Mouse (Mus musculus) brain, embryonic 18.5 days (tissue): ENCODE measurements around the gene Gys2.
"Not testable (repeated sequence)": the region's sequence is repeated elsewhere in the genome, so short reads cannot be mapped to it uniquely, and the experiment has no call there.

Source experiments
- DNase-seq: peaks from one replicate; pipeline ENCODE4 v3.0.0-alpha.2; 2012; ENCODE audit warnings: low read depth, low spot score

Gys2 gene

DNA sequence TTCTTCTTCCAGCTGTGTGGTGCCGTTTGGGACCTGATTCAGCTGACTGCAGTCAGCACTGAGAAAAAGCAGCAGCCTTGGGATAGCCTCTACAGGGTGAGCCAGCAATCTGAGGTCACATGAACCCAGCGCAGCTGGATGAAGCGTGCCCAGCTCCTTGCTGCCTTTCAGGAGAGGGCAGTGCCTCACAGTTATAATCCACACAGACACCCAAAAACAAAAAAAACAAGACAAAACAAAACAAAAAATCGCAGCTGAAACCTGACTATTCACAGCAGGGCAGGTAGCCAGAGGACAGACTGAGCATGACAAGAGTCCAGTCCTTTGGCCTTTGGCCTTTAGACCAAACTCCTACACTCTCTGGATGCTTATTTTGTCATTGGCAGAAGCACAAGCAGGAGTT lies at the start of gene Gys2:
Gys2 (minus strand) TSS at position 309 of the 403 bp plus-strand sequence.
- no peak for DNase-seq

DNA sequence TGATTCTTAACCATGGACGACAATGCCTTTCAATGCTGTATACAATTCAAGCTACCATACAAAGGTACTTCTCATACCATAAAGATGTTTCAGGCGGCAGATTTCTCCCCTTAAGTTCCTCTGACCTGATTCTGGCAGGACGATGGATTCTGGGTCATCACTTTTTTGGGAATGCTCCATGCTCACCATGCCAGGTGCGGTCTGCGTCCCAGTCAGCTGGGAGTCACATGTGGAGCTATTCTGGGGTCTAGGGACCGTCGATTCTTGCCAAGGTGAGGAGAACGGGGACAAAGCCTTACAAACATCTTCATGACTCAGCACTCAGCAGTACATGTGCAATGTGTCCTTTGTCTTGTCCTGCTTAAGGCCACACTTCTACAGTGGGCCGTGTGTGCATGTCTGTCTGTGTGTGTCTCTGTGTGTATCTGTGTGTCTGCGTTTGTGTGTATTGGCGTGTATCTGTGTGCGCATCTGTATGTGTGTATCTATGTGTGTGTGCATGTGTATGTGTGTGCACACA lies 48.7 kb upstream of the Gys2 start:
- no peak for DNase-seq

- DNase-seq = no peak
These were observed 46.2 kb upstream of the Gys2 start for GRCm38 (mm10) chr6:142519110-142519509.

GRCm38 (mm10) chr6:142515379-142515778 lies 42.5 kb upstream of the Gys2 start:
- DNase-seq = not testable (repeated sequence)

DNA sequence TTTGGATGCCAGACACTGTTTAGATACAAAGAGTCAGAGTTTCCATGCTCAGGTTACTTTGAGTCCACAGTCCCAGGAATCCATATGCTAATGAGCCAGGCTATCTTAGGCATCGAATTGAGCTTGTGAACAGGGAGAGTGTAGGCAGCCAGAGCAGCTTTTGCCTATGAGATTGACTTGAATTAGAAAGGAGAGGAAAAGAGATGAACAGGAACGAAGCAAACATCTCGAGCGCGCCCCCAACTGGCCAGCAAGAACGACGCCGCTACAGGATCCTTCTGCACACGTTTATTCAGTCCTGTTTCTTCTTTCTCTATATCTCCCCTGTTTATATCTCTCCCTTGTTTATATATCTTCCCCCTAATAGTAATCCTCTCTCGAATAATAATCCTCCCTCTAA lies 42.0 kb upstream of the Gys2 start:
- no peak for DNase-seq

DNA sequence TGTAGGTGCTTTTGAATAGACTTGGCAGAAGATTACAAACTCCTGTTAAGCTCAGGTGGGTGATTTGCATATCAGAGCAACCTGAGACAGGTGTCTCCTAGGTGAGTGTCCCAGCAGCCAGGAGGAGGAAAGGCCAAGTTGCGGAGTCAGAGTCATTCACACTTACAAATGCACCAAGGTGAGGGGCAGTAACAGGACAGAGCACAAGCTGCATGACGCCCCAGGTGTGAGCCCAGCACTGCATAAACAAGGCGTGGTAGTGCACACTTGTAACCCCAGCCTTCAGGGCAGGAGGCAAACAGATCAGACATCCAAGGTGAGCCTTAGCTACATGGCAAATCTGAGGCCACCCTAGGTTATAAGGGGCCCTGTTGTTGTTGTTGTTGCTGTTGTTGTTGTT lies 40.0 kb upstream of the Gys2 start:
- DNase-seq = no peak

DNA sequence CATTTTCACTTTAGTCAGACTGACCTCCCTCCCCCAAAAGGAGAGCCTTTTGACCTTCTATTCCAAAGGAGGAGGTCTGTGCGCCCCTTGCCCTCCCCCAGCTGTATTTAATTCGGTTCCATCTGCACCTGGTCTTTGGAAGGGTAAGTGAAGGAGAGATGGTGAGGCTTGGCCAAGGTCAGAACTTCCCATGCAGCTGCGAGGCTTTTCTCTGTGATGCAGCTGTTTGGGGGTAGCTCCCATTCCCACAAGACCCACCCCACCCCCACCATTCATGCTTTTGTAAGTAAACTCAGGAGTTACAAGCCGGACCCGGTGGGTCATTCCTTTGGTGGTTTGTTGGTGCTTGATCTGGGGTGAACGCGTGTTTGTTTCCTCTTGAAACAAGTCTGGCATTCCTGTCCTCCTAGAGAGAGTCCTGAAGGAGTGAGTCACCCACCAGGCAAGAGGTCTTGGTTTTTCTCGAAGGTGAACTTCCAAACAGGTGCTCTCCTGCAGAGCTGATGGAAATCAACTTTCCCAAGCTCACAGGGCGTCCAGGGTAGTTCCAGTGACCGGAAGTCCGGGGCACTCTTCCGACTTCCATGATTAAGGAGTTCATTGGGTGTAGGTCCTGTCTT lies 38.7 kb upstream of the Gys2 start:
- DNase-seq = no peak

GRCm38 (mm10) chr6:142508663-142509062 lies 35.8 kb upstream of the Gys2 start:
- no peak for DNase-seq

GRCm38 (mm10) chr6:142507785-142508162 lies 34.9 kb upstream of the Gys2 start, which contains the start of gene Ldhb:
Gene Ldhb, minus strand, starts transcription at chr6:142507957.
- DNase-seq = peak; percentile 80

GRCm38 (mm10) chr6:142507033-142507784 lies 34.3 kb upstream of the Gys2 start:
- DNase-seq = no peak

GRCm38 (mm10) chr6:142506338-142507032 lies 33.6 kb upstream of the Gys2 start:
- no peak for DNase-seq

GRCm38 (mm10) chr6:142503601-142504000 lies 30.7 kb upstream of the Gys2 start:
- no peak for DNase-seq

GRCm38 (mm10) chr6:142502519-142503125 lies 29.7 kb upstream of the Gys2 start:
- no peak for DNase-seq

DNA sequence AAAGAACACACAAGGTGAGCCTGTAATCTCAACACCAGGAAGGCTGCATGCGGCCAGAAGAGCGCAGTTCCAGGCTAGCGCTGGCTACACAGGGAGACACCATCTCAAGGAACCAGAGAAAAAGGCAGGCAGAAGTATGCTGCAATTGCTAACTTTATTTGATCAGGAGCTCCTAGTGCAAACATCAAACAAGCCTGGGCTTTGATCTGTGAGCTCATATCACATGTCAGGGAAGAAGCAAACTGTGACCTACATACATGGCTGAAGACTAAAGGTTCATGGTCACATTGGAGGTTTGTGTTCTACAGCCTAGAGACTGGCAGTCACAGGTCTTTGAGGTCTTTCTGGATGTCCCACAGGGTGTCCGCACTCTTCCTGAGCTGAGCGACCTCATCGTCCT lies 17.2 kb upstream of the Gys2 start:
- not testable (repeated sequence) for DNase-seq

DNA sequence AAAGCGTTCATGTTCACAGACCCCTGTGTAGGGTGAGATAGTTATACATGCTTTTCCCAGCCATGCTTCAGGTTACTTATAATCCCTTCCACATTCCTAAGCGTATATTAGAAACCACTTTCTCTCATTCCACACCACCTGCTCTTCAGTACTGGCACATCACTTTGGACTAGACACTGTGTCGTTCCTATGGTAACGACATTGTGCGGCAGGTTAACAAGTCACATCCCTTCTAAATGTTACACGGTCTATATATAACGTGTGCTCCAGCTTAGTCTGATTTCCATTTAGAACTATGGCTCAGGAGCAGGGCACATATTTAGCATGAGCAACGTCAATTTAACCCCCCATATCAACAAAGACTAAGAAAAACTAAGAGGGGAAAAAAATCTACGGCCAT lies 14.7 kb upstream of the Gys2 start:
- DNase-seq = no peak

DNA sequence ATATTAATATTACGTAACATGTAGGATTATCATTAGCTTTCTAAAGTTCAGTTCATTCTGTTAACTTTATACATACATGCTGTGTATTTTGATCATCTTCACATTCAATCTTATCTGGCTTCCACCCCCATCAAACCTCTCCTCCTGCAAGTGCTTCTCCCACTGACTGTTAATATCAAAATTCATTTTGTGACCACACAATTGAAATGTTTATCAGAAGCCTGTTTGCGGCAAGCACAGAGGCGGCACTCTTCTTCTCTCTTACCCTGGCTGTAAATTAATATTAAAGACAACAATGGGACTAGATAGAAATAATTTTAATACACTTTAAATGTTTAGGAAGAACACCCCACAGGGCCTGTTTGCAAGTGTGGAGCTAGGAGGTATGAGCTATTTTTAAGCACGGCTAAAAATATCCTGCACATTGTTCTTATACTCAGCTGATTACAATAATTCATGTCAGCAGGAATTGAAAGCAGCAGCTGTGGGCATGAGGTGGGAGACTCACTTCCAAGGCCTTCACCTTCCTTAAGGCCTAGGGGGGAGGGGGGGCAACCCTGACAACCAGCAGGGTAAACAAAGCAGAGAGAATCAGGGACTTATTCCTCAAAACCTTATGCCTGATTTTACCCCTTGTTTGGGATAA lies 12.7 kb upstream of the Gys2 start:
- DNase-seq = no peak

DNA sequence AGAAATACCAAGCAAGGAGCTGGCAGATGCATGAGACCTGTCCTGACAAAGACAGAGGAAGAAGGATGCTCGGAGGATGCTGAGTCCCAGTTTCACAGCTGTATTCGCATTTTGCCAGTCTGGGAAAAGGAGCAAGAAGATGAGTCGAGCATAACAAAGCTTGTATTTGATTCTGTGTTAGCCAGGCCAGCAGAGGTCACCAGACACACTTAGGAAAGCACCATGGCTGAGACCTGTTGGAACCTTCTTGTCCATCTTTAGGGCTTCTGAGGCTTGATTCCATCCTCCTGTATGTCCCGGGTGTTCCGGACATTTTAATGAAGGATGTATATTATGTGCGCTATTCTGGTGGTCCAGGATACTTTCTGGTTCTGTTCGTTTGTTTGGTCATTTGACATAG lies 4.3 kb upstream of the Gys2 start:
- DNase-seq = no peak

GRCm38 (mm10) chr6:142471141-142471540 lies 1.8 kb downstream of the Gys2 start:
- DNase-seq = no peak

DNA sequence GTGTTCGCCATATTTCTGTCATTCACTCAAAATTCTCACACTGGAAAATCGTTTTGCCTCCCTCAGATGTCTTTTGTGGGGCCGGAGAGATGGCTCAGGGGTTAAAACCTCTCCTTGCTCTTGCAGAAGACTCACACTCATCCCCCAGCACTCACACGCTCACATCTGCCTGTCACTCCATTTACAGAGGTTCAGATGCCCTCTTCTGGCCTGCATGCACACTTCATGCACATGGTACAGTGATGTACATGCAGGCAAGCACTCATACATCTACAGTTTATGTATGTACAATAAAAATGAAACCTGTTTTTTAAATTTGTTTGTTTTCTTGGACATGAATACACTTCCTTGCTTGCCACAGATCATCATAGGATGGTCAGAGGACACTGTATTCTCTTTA lies 3.3 kb downstream of the Gys2 start:
- no peak for DNase-seq

- DNase-seq = no peak
These were observed 10.7 kb downstream of the Gys2 start for GRCm38 (mm10) chr6:142462194-142462593.

DNA sequence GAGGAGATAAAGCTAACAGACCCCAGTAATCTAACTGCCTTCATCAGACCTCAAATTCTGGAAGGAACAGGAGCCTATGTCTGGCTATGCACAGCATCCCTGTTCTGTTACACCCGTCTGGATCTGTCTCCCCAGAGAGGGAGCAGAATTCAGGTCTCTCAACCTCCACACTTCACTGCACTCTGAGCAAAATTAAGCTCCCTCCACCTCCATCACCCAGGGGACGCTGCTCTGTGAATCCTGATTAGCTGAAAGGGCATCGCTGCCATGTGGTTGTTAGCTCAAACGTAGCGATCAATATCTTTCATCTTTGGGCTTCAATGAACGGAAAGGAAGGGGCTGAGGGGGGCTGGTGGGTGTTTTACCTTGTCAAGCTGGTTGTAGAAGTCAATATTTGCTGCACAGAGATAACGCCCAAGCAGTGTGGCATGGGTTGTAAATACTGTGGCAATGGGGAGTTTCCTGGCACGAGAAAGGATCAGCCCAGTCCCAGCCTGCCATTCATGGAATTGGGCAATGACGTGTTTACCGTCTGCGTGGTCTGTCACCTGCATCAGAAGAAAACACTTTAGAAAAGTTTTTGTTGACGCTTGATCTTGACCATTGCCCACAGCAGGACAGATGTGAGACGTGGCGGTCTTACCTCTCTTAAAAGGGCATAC lies 13.8 kb downstream of the Gys2 start:
- no peak for DNase-seq
